Mouse (Mus musculus): Measurements from ENCODE around the gene Sult2b1. TPM values are rescaled to one million over a fixed set of nuclear protein-coding genes. Genes with fewer than 3 reads are reported as not detected.
A peak's percentile ranks its signal among the peaks of the same experiment; 100 is the strongest.

Gene Sult2b1
- polyA plus RNA-seq, 1 experiment from 2014 or later, result 1.4 TPM

GRCm38 (mm10) chr7:45797661-45798510 lies 13.4 kb upstream of the Sult2b1 start:
- 1% methylated on average over 58 of the region's 60 CpGs for WGBS
- Histone ChIP-seq H3K27ac (ENCODE audit: low read depth, low read length) (no peak overlapping the region), H3K4me2 (ENCODE audit: low read depth, low read length, severe bottlenecking) (peak overlapping the region; percentile 63), H3K4me1 (replicated peaks; ENCODE audit: control insufficient read depth, insufficient read depth, low read length) (peaks cover 14% of the 10 kb centered on the region), H3K36me3 (ENCODE audit: control insufficient read depth, insufficient read depth, low read length) (peaks cover 2% of the 10 kb centered on the region; the same call in 1 of the 2 replicates), H3K4me3 (ENCODE audit: low read depth, low read length) (peak overlapping the region; percentile 29), H3K9ac (ENCODE audit: low read length) (peak overlapping the region; percentile 53), H3K27me3 (ENCODE audit: control insufficient read depth, insufficient read depth, low read length) (peaks cover 14% of the 10 kb centered on the region), H3K9me3 (ENCODE audit: control insufficient read depth, low read length) (no peaks in the 10 kb centered on the region)
- no peak for ATAC-seq (replicated peaks; ENCODE audit: low FRiP score)
- peak; percentile 61 for DNase-seq (ENCODE audit: low spot score)

DNA sequence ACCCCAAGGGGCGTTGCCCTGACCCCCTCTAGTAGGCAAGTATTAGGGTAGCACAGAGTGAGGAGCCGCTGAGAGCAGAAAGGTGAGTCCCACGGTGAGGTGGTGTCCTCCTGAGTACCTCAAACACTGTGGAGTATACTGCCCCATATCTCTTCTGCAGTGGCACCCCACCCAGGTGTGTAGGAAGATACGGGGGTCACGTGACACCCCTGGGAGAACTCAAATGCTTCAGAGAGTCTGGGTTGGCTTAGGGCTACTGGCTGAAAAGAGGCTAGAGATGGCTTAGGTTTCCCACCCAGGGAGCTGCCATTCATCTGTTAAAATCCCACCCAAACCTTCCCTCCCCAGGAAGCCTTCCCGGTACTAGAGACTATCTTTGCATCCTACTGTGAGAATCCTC lies 12.5 kb upstream of the Sult2b1 start:
- Histone ChIP-seq H3K27me3 (ENCODE audit: control insufficient read depth, insufficient read depth, low read length) (peaks cover 14% of the 10 kb centered on the region), H3K4me2 (ENCODE audit: low read depth, low read length, severe bottlenecking) (no peak overlapping the region), H3K4me3 (ENCODE audit: low read depth, low read length) (no peak overlapping the region), H3K9me3 (ENCODE audit: control insufficient read depth, low read length) (no peaks in the 10 kb centered on the region), H3K36me3 (ENCODE audit: control insufficient read depth, insufficient read depth, low read length) (peaks cover 2% of the 10 kb centered on the region; the same call in 1 of the 2 replicates), H3K9ac (ENCODE audit: low read length) (no peak overlapping the region), H3K27ac (ENCODE audit: low read depth, low read length) (no peak overlapping the region), H3K4me1 (replicated peaks; ENCODE audit: control insufficient read depth, insufficient read depth, low read length) (peaks cover 14% of the 10 kb centered on the region)
- ATAC-seq (replicated peaks; ENCODE audit: low FRiP score) (no peak), DNase-seq (ENCODE audit: low spot score) (no peak)
- WGBS, result 36% methylated on average over 6 of the region's 6 CpGs

GRCm38 (mm10) chr7:45794971-45795370 lies 10.5 kb upstream of the Sult2b1 start:
- H3K4me2 ChIP-seq (ENCODE audit: low read depth, low read length, severe bottlenecking), result no peak overlapping the region
- DNase-seq (ENCODE audit: low spot score) (peak; percentile 52), ATAC-seq (replicated peaks; ENCODE audit: low FRiP score) (no peak)
- 93% methylated on average over 29 of the region's 29 CpGs for WGBS
- H3K4me3 ChIP-seq (ENCODE audit: low read depth, low read length), result no peak overlapping the region
- no peaks in the 10 kb centered on the region for H3K9me3 ChIP-seq (ENCODE audit: control insufficient read depth, low read length)
- peaks cover 11% of the 10 kb centered on the region for H3K4me1 ChIP-seq (replicated peaks; ENCODE audit: control insufficient read depth, insufficient read depth, low read length)
- no peak overlapping the region for H3K9ac ChIP-seq (ENCODE audit: low read length)
- no peak overlapping the region for H3K27ac ChIP-seq (ENCODE audit: low read depth, low read length)
- peaks cover 14% of the 10 kb centered on the region for H3K27me3 ChIP-seq (ENCODE audit: control insufficient read depth, insufficient read depth, low read length)
- peaks cover 4% of the 10 kb centered on the region for H3K36me3 ChIP-seq (ENCODE audit: control insufficient read depth, insufficient read depth, low read length)

- Histone ChIP-seq H3K27ac (ENCODE audit: low read depth, low read length) (no peak overlapping the region), H3K36me3 (ENCODE audit: control insufficient read depth, insufficient read depth, low read length) (peaks cover 12% of the 10 kb centered on the region), H3K9ac (ENCODE audit: low read length) (no peak overlapping the region), H3K4me1 (replicated peaks; ENCODE audit: control insufficient read depth, insufficient read depth, low read length) (peaks cover 11% of the 10 kb centered on the region), H3K4me3 (ENCODE audit: low read depth, low read length) (no peak overlapping the region), H3K4me2 (ENCODE audit: low read depth, low read length, severe bottlenecking) (no peak overlapping the region), H3K27me3 (ENCODE audit: control insufficient read depth, insufficient read depth, low read length) (peaks cover 11% of the 10 kb centered on the region), H3K9me3 (ENCODE audit: control insufficient read depth, low read length) (no peaks in the 10 kb centered on the region)
- no peak for ATAC-seq (replicated peaks; ENCODE audit: low FRiP score)
- DNase-seq (ENCODE audit: low spot score), result peak; percentile 53
- WGBS, result 85% methylated on average over 33 of the region's 44 CpGs
These were observed 9.6 kb upstream of the Sult2b1 start for GRCm38 (mm10) chr7:45793969-45794585.

DNA sequence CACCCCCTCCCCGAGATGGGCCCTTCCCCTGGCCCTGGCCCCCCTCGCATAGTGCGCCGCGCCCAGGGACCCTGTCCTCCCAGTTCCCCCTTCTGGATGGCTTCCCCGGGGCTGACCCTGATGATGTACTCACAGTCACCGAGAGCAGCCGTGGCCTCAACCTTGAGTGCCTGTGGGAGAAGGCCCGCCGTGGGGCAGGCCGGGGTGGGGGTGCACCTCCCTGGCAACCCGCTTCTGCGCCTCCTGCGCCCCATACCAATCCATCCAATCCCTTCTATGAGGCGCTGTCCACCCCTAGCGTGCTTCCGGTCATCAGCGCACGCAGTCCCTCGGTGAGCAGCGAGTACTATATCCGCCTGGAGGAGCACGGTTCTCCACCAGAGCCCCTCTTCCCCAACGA lies 8.8 kb upstream of the Sult2b1 start:
- Histone ChIP-seq H3K27ac (ENCODE audit: low read depth, low read length) (no peak overlapping the region), H3K4me1 (replicated peaks; ENCODE audit: control insufficient read depth, insufficient read depth, low read length) (peaks cover 7% of the 10 kb centered on the region), H3K9ac (ENCODE audit: low read length) (no peak overlapping the region), H3K27me3 (ENCODE audit: control insufficient read depth, insufficient read depth, low read length) (peaks cover 7% of the 10 kb centered on the region), H3K4me2 (ENCODE audit: low read depth, low read length, severe bottlenecking) (no peak overlapping the region), H3K4me3 (ENCODE audit: low read depth, low read length) (no peak overlapping the region), H3K9me3 (ENCODE audit: control insufficient read depth, low read length) (no peaks in the 10 kb centered on the region), H3K36me3 (ENCODE audit: control insufficient read depth, insufficient read depth, low read length) (peaks cover 13% of the 10 kb centered on the region)
- WGBS, result 85% methylated on average over 24 of the region's 24 CpGs
- peak; percentile 50 for DNase-seq (ENCODE audit: low spot score)
- ATAC-seq (replicated peaks; ENCODE audit: low FRiP score), result no peak

DNA sequence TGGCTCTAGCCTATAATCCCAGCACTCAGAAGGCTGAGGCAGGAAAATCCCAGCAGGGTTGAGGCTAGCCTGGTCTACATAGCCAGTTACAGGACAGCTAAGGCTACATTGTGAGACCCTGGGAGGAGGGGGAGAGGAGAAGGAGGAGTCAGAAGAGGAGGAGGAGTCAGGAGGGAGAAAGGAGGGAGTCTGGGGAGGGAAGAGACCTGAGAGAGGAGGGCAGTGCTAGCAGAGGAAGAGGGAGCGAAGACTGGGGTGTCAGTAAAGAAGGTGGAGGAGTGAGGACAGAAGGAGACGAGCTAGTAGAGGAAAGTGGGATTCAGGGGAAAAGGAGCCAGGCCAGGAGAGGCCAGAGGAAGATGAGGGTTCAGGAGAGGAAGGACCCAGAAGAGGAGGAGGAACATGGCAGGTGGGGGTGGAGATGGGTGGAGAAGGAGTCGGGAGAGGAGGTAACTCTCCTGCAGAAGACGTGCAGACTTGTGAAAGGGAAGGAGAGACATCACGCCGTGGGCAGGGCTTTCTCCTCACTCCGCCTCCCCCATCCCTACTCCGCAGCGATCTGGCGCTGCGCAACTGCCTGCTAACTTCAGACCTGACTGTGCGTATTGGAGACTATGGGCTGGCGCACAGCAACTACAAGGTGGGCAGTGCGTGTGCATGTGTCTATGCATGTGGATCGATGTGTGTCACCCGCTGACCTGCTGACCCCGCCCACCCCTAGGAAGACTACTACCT lies 7.5 kb upstream of the Sult2b1 start:
- Histone ChIP-seq H3K4me2 (ENCODE audit: low read depth, low read length, severe bottlenecking) (no peak overlapping the region), H3K9me3 (ENCODE audit: control insufficient read depth, low read length) (no peaks in the 10 kb centered on the region), H3K27ac (ENCODE audit: low read depth, low read length) (no peak overlapping the region), H3K4me3 (ENCODE audit: low read depth, low read length) (no peak overlapping the region), H3K27me3 (ENCODE audit: control insufficient read depth, insufficient read depth, low read length) (peaks cover 2% of the 10 kb centered on the region), H3K36me3 (ENCODE audit: control insufficient read depth, insufficient read depth, low read length) (peaks cover 15% of the 10 kb centered on the region), H3K9ac (ENCODE audit: low read length) (no peak overlapping the region), H3K4me1 (replicated peaks; ENCODE audit: control insufficient read depth, insufficient read depth, low read length) (peaks cover 3% of the 10 kb centered on the region; the same call in 1 of the 2 replicates)
- ATAC-seq (replicated peaks; ENCODE audit: low FRiP score) (no peak), DNase-seq (ENCODE audit: low spot score) (no peak)
- WGBS, result 84% methylated on average over 17 of the region's 17 CpGs

- Histone ChIP-seq H3K27me3 (ENCODE audit: control insufficient read depth, insufficient read depth, low read length) (no peaks in the 10 kb centered on the region), H3K9ac (ENCODE audit: low read length) (no peak overlapping the region), H3K4me1 (replicated peaks; ENCODE audit: control insufficient read depth, insufficient read depth, low read length) (peaks cover 9% of the 10 kb centered on the region), H3K9me3 (ENCODE audit: control insufficient read depth, low read length) (no peaks in the 10 kb centered on the region), H3K4me3 (ENCODE audit: low read depth, low read length) (no peak overlapping the region), H3K27ac (ENCODE audit: low read depth, low read length) (no peak overlapping the region), H3K4me2 (ENCODE audit: low read depth, low read length, severe bottlenecking) (no peak overlapping the region), H3K36me3 (ENCODE audit: control insufficient read depth, insufficient read depth, low read length) (peaks cover 15% of the 10 kb centered on the region)
- 83% methylated on average over 6 of the region's 6 CpGs for WGBS
- DNase-seq (ENCODE audit: low spot score) (no peak), ATAC-seq (replicated peaks; ENCODE audit: low FRiP score) (no peak)
These were observed 6.3 kb upstream of the Sult2b1 start for GRCm38 (mm10) chr7:45790721-45791120.

GRCm38 (mm10) chr7:45787642-45788041 lies 3.2 kb upstream of the Sult2b1 start:
- Histone ChIP-seq H3K27me3 (ENCODE audit: control insufficient read depth, insufficient read depth, low read length) (no peaks in the 10 kb centered on the region), H3K9me3 (ENCODE audit: control insufficient read depth, low read length) (no peaks in the 10 kb centered on the region), H3K4me2 (ENCODE audit: low read depth, low read length, severe bottlenecking) (no peak overlapping the region), H3K27ac (ENCODE audit: low read depth, low read length) (no peak overlapping the region), H3K4me3 (ENCODE audit: low read depth, low read length) (no peak overlapping the region), H3K36me3 (ENCODE audit: control insufficient read depth, insufficient read depth, low read length) (peaks cover 15% of the 10 kb centered on the region), H3K4me1 (replicated peaks; ENCODE audit: control insufficient read depth, insufficient read depth, low read length) (peaks cover 20% of the 10 kb centered on the region), H3K9ac (ENCODE audit: low read length) (no peak overlapping the region)
- ATAC-seq (replicated peaks; ENCODE audit: low FRiP score) (no peak), DNase-seq (ENCODE audit: low spot score) (peak; percentile 49)
- 90% methylated on average over 22 of the region's 22 CpGs for WGBS
